Mouse (Mus musculus) right cerebral cortex, postnatal 36 days (tissue): Measurements from ENCODE around the gene Dlgap3.

Experiments
- DNase-seq, 2 experiments: peaks; one replicate each; pipeline ENCODE4 v3.0.0; 2022; ENCODE audit warnings: low spot score in 2 of 2, mixed read lengths in 1 of 2

Dlgap3 gene

DNA sequence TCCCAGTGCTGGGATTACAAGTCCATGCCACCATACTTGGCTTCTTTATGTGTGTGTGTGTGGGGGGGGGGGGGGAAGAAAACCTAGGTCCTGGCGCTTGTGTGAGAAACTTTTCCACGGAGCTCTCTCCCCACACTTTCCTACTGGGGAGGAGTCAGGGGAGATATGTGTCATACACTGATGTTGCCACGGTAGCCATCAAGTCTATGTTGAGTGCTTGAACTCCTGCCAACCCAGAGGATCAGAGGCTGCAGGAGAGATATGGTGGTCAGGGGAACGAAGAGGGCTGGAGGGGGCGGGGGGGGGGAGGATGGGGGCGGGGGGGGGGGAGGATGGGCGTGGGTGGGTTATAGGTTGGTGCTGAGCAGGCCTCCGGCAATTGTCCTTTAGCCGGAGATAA, 46.8 kb downstream of the Dlgap3 start:
- DNase-seq, result no peak

DNA sequence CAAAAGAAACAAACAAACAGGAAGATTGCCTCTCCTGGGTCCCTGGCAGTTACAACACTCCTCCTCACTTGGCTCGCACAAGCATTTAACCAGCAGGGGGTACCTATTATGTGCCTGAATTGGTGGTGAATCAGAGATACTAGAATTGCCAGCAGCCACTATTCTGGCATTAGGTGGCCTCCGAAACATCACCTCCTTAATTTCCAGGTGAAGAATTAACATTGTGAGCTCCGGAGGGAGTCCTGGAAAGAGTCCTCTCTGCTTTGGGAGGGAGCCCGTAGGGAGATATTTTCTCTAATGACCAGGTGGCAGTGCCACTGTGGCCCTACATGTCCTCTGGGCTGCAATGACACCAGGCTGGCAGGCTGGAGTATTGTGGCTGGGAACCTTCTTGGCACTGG, 47.2 kb downstream of the Dlgap3 start:
- DNase-seq, result no peak

DNA sequence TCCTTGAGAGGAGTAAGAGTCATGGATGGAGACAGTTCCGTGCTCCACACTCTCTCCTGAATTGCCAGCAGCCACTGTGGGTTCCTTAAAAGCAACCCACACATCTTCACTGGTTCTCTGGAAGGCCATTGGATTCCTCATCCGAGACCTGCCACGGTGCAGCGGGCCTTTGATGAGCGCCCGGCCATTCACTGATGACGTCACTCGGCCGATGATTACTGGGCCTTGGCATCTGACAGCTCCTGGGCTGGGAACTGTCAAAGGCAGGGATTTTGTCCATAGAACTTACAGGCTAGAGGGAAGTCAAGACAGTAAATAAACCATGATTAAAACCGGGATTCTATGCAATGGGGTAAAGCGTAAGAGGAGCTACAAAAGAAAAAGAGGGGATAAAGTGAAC, 48.0 kb downstream of the Dlgap3 start:
- no peak for DNase-seq

DNA sequence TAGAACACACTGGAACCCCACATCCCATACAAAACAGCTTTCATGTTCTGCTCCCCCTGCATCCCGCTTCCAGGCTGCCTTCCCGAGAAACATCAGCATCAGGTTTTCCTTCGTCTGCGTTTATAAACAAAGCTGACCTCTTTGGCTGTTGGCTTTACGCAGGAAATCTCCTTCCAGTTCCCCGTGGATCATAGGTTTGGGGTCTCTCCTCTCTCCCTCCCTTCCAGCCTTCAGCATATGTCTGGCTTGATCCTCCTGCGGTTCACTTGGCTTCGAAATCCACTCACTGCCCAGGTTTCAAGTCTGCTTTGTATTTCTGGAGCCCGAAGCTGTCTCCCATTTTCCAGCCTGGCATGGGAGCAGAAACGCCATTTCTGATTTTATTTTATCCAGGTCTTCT, 54.3 kb downstream of the Dlgap3 start:
- no peak for DNase-seq

DNA sequence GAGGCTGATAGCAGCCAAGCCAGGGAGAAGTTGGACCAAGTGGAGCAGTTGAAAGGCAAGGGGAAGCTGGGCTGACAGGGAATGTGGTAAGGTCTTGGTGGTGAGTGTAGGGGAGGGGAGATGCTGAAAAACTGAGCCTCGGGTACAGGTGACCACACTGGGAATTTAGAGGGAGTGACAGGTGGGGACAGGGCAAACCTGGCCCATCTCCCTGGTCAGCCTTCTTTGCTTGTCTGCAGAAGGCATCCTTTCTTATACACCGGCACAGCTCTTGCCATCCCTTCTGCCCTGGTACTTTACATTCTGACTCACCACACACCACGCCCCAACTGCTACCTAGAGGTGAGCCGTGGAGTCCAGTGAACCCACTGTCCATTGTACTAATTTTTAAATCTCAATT, 54.8 kb downstream of the Dlgap3 start:
- DNase-seq, result no peak

DNA sequence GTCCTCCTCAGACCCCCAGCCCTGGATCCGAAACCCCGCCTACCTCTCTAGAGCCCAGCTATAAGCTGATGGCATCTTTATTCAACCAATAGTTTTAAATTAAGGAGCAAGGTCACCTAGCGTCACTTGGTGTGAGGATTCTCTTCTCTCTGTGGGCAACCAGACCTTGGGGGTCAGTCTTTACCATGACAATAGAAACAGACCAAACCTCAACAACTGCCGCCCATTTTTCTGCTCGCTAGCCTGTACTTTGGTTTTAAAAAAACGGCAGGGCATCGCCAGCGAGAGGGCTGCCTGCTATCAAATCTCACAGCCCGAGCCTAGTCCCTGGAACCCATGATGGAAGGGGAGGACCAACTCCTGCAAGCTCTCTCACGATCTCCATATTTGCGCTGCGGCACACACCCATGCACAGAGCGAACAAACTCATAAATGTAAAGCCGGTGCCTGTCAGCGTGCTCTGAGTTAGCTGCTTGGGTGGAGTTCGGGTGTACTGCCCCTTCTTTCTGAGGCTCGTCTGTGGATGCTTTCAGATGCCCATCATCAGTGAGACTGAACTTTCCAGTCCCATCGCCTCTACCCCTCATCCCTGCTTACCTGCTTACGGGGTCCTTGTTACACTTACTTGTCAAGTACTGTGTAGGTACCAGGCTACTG, 55.6 kb downstream of the Dlgap3 start:
- no peak for DNase-seq

DNA sequence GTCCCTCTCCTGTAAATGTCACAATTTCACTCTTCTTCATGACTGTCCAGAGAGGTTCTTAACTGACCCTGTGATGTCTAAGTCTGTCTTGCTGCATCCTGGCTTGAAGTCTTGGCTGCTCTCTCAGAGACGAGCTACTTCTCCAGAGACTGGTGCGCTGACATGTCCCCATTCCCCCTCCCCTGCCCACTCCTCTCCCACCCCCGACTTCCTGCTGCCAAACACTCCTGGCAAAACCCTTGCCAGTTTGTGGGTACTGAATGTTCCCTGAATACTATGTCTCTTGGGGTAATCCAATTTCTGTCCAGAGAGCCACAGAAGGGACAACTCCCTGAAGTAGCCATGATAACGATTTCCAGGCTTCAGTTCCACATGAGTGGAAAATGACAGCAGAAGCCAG, 57.1 kb downstream of the Dlgap3 start:
- DNase-seq, result no peak

DNA sequence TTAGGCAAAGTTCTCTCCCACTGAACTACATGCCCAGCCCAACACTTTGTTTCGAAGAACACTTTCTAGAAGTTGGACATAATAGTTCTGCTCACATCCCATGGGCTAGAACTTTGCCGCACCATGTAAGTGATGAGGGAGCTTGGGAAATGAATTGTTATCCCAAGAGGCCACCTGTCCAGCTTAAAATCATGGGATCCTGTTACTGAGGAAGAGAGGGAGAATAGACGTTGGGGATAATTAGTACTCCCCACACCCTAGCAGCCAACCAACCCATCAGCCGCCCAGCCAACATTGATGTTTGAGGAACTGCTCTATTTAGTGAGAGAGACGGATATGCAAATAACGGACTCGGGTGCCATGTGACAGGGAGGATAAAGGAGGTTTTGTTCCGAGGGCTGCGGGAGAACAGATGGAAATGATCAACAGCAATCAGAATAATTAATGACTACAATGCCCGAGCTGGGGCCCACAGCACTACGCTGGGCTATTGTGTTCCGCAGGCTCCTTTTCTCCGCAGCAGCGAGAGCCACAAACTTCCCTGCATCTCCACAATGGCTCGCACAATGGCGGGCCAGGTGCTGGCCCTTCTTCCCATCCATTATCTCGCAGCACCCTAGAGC, 58.2 kb downstream of the Dlgap3 start:
- no peak for DNase-seq

DNA sequence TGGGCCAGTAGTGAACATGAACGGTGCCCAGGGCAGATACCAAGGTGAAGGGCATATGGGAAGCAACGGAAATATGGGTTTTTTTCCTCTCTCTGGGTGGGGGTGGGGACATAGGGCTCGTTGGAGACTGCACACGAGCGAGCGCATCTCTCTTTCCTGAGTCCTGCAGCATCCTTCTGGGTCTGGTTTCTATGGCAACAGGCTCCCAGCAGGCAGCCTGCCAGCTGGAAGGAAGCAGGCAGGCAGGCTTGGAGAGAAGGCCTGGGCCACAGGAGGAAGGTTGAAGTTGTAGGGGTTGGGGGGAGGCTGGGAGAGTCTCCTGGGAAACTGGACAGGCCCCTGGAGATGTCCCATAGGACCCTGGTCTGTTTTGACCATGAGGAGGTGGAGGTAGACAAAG, 63.0 kb downstream of the Dlgap3 start:
- DNase-seq, result peak; percentile 76 to 82

DNA sequence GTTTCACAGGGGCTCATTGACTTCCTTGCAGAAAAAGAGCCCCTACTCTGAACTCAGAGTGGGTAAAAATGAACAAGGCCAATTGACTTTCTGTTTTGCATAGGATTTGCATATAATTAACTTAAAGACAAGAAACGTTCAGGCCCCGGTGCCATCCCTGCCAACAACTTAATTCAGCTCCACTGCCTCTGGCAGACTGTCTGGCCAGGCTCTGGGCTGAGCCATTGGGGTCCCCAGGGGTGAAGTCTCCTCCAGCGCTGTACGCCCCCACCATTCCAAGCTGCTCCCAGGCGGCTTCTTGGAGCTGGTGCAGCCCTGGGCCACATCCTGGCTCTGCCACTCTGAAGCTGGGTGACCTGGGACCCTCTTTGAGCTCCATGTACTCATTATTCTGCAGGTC, 63.5 kb downstream of the Dlgap3 start:
- DNase-seq, result no peak

DNA sequence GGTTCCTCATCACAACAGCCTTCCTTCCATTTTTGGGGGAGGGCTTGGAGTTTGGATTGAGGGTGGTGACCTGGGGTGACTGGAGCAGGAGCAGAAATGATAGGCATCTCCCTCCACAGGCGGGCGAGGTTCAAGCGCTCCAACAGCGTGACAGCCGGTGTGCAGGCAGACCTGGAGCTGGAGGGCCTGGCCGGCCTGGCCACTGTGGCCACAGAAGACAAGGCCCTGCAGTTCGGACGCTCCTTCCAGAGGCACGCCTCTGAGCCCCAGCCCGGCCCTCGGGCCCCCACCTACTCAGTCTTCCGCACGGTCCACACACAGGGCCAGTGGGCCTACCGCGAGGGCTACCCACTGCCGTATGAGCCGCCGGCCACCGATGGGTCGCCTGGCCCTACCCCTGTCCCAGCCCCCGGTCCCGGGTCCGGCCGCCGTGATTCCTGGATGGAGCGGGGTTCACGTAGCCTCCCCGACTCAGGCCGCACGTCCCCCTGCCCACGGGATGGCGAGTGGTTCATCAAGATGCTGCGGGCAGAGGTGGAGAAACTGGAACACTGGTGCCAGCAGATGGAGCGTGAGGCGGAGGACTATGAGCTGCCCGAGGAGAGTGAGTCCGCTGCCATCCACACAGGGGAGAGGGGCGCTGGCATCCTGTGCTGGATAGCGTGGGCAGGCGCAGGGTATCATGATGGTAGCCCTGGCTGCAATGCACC, 64.6 kb downstream of the Dlgap3 start:
- DNase-seq, result no peak

DNA sequence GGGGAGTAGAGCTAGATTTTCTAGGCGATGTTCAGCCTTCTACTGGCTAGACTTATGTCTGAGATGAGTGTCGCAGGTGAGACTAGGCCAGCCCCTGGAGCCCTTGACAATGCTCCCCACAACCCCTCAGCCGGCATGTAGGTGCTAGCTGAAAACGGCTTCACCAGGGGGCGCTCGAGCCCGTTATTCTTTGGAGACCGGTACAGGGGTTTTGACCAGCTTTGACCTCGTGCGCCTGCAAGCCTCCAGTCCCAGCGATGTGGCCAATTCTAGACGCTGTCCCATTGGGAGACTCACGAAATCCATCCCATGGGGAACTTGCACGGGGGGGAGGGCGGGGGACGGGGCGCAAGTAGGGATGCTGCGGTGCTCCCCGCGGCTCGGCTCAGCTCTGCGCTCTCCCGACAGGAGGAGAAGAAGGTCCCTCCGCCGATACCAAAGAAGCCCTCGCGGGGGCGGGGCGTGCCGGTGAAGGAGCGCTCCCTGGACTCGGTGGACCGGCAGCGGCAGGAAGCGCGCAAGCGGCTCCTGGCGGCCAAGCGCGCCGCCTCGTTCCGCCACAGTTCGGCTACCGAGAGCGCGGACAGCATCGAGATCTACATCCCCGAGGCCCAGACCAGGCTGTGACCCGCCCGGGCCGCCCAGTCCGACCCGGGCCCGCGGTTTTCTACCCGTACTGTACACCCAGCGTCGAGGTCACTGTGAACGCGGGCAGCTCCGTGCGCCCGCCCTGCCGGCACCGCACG, 66.9 kb downstream of the Dlgap3 start:
- no peak for DNase-seq

DNA sequence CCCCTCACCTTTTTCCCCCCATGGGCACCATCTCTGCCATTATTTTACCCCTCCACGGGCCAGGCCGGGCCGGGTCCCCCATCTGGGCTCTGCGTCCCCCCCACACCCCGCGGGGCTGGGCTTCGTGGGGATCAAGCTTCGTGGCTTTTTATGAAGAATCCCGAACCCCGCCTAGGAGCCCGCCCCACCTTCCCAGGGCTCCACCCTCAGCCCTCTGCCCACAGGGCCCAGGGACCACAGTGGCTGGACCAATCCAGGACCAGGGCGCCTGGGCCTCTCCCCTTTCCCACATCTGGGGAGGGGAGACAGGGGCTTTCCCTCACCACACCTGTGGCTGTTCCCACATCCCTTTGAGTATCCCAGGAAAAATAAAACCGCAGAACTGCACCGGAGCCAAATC, 67.6 kb downstream of the Dlgap3 start:
- DNase-seq, result no peak

DNA sequence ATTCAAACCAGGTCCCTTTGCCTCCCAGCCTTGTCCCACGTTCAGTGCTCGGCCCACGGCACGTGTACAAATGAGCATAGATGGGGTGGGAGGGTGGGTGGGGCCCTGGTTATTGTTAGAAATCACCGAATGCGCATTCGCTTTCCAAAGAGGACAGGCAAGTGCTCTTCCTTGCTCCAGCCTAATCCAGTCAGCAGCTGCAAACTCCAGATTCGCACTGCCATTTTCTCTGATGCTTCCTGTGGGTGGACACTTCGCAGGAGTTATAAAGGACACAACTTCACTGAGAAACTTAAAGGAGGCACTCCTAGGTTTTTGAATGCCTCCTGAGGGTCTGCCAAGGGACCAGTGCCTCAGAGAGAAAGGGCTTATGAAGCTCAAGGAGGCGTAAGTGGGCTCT, 68.3 kb downstream of the Dlgap3 start:
- DNase-seq, result no peak

DNA sequence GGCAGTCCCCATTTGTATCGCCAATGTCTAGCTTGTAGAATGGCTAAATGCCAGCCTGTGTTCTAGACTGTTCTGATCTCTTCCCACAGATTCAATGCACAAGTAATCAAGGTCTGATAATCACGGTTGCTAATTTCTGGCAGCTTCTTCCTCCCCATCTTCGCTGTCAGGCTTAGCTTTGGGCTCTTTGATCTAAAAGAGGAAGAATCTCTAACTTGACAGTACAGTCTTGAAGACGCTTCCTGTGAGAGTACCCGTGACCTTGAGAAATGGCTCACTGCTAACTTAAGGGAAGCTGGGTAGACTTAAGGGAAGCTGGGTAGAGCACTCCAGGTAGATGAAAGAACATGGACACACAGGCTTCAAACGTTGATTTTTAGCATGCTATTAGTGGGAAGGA, 73.7 kb downstream of the Dlgap3 start:
- DNase-seq, result no peak

DNA sequence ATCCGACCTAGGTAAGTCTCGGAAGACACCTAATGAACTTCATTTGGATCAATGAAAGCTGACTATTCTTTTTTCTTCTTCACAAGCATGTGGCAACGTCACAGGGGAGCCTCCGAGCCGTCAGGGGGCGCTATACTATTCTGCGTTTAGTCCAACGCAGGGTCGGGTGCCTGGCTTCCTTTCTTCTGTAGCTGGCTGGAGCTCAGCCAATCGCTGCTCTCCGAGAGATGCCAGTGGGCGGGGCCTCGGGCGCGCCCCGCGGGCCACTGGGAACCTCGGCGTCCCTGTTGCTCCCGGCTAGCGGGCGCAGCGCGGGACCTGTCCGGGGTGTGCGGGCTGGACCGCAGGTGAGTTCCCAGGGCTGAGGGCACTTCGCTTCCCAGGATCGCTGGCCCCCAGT, 74.5 kb downstream of the Dlgap3 start, which contains the start of gene Smim12:
Smim12 (plus strand) TSS at position 233 of the 400 bp plus-strand sequence.
- peak; percentile 96 to 97 for DNase-seq

DNA sequence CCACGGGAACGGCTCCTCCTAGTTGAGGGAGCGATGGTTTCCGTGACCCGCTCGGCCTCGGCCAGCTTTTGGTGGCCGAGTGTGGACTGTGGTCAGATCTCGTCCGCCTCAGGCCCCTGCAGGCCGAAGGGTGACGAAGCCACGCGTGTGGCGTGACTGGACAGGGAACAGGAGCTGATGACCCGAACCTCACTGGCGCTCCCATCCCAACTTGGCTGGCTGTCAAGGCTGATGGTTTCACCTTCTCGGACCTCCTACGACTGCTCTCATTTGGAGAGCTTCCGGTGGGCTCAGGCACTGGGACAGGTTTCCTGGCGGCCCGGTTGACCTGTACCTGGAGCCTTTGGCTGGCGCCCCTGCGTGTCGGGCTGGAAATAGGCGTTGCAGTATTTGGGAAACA, 74.9 kb downstream of the Dlgap3 start:
- no peak for DNase-seq

DNA sequence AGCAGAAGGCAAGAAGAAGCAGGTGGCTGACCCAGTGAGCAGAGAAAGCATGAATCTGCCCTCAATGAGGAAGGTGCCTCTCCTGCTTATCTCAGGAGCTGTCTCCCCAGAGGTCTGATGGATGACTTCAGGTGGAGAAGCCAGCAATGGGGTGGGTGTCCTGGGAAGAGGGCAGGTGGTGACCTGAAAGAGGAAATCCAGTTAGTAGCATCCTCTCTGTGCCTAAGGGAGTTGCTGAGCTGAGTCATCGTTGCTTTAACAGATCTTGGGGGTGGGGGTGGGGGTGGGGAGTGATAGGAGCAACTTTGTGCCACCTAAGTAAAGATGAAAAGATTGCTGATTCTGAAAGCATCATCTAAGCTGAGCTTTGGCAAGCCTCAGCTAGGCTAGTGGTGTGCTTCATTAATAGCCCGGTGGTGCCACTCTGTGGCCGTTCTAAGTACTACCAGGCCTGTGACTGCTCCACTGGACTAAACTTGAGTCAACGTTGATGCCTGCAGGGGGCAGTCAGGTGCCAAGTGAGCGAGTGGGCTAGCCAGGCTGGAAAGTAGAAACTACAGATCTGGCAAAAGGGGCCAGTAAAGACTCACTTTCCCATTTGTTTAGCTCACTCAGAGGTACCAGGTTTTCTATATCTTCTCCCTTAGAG, 80.8 kb downstream of the Dlgap3 start:
- DNase-seq, result peak; percentile 92 to 95

DNA sequence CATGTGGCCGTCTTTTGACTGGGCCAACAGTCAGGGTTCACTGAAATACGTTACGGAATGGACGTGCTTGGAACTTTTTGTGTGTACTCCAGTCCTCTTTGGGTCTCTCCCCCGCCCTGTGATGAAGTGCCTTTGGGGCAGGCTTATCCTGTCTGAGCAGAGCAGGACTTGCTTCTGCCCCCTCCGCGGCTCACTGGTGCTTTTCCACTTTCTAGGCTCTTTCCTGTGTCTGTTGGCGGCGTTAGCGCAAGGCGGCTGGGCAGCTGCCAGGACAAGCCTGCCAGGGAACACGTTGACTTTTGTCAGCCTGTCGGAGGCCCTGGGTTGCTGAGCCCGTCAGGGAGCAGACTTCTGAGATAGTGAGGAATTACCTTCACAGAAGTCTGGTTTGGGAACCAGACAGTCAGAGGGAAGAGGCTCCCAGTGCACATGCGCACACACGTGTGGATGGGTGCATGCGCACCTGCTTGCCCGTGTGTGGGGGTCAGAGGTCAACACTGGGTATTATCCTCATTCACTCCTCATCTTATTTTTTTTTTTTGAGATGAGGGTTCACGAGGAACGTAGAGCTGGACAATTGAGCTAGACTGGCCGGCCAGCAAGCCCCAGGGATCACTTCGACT, 83.1 kb downstream of the Dlgap3 start:
- DNase-seq, result no peak

DNA sequence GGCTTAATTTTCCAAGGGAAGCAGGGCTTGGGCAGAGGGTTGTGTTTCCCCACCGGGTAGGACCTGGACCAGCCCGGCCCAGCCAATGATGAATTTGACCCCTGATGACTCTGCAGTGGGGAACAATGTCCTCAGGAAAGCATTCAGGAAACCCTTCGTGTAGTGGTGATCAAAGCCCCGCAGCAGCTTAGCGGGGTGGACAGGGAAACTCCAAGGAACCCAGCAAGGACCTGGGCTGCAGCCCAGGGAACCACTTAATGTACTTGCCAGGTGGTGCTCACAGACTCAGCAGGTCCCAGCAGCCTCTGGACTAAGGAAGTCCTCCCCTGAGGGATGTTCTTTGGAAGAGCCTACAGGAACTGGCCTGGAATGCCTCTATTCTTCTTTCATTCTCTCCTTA, 87.7 kb downstream of the Dlgap3 start:
- no peak for DNase-seq

DNA sequence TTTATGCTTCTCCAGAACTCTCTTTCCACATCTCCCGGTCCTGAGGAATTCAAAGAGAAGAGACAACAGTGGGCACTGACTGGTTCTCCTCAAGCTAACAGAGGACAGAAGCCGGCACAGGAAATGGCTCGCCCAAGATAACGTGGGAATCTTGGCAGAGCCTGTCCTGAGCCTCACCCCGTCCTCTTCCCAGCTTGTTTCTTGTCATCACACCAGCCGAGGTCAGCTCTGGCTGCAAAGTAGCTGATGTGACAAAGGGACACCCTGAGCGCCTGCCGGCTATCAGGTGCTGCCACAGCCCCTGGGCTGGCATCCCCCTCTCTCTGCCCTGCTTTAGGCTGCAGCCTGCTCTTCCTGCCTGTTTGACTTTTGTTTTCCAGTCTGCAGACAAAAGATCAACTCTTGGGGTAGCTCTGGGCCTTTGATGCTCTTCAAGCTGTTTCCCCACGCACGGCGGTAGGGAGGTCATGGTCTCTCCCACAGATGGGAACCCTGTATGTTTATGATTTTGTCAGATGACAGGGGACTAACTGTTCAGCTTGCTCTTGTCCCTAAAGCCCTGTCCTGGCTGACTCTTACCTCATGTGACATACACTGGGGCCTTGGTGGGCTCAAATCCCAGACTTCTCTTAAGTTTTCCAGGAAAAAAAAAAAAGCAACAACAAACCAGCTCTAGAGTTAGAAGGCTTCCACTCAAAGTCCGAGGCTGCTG, 89.3 kb downstream of the Dlgap3 start:
- DNase-seq, result no peak
